Mouse (Mus musculus) limb, embryonic 11.5 days (tissue): Measurements from ENCODE around the gene Gigyf2. TPM values are rescaled to one million over a fixed set of nuclear protein-coding genes. Genes with fewer than 3 reads are reported as not detected.

Source experiments
- ATAC-seq: fragments of 200-750 bp; cut with Nextera tagmentation; 2 replicates; pipeline ENCODE4 v1.8.0; 2017; ENCODE audit warnings: low read depth; ENCODE audit not compliant: insufficient number of reproducible peaks, low FRiP score, low TSS enrichment
- DNase-seq: peaks from one replicate; pipeline ENCODE4 v3.0.0-alpha.2; 2015; ENCODE audit warnings: low spot score
- H3K27ac ChIP-seq: fragments of 300-500 bp; sonication (generic); replicated peaks from 2 replicates; pipeline ENCODE4 v1.5.1; 2014; ENCODE audit warnings: low read depth, mild to moderate bottlenecking, low read length
- H3K27me3 ChIP-seq: fragments of 300-500 bp; sonication (generic); 2 replicates; pipeline ENCODE4 v1.6.1; 2014; ENCODE audit warnings: mild to moderate bottlenecking, low read length, mixed read lengths; ENCODE audit not compliant: control insufficient read depth, insufficient read depth
- H3K36me3 ChIP-seq: fragments of 300-500 bp; sonication (generic); 2 replicates; pipeline ENCODE4 v1.6.1; 2014; ENCODE audit warnings: mild to moderate bottlenecking, low read length, moderate library complexity, mixed read lengths; ENCODE audit not compliant: control insufficient read depth, insufficient read depth
- H3K4me1 ChIP-seq: fragments of 300-500 bp; sonication (generic); 2 replicates; pipeline ENCODE4 v1.6.1; 2014; ENCODE audit warnings: low read length, mixed read lengths; ENCODE audit not compliant: control insufficient read depth, insufficient read depth
- H3K4me2 ChIP-seq: fragments of 300-500 bp; sonication (generic); 2 replicates; pipeline ENCODE4 v1.6.1; 2014; ENCODE audit warnings: low read depth, mild to moderate bottlenecking, moderate library complexity; ENCODE audit not compliant: severe bottlenecking
- H3K4me3 ChIP-seq: fragments of 300-500 bp; sonication (generic); 2 replicates; pipeline ENCODE4 v1.5.1; 2014; ENCODE audit warnings: low read depth, low read length
- H3K9ac ChIP-seq: fragments of 300-500 bp; sonication (generic); 2 replicates; pipeline ENCODE4 v1.6.1; 2014; ENCODE audit warnings: mild to moderate bottlenecking, low read length
- H3K9me3 ChIP-seq: fragments of 300-500 bp; sonication (generic); 2 replicates; pipeline ENCODE4 v1.6.1; 2016; ENCODE audit warnings: low read length; ENCODE audit not compliant: control insufficient read depth
- WGBS: fragments of 180-500 bp; shearing (Covaris S2); extraction: QIAGEN DNeasy Blood & Tissue Kit; methylation state at CpG from one replicate; pipeline ENCODE4 v1.1.7; 2014; 5-methylcytosine and 5-hydroxymethylcytosine counted together
- polyA plus RNA-seq: library from polyadenylated mRNA; unstranded; fragments of >200 nt; fragmentation: Nextera tagmentation; extraction: Ambion mirVana; gene quantifications from 2 replicates; pipeline ENCODE4 v1.2.1, GENCODE M21; 2014

Gene Gigyf2
- polyA plus RNA-seq, 1 experiment from 2014 or later, result 47.3 TPM

DNA sequence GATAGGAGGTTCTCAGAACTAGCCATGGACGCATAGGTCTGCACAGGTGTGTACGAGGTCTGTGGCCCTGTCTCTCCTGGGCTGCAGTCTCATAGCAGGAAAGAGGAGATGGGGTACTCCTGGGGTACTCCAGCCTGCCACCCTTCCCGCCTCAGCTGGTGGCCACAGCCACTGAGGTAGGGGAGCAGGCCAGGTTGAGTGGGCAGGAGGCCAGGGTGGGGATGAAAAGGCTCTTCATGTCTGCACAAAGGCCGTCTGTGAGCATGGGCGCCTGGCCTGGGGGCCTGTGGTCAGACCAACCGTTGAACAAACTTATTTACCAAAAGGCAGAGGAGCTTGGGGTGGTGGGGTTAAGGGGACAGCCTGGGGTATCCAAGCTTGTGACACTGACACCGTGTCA lies 145.1 kb downstream of the Gigyf2 start:
- DNase-seq (no peak), ATAC-seq (no peak)
- Histone ChIP-seq H3K27me3 (peaks cover 20% of the 10 kb centered on the region), H3K27ac (no peak overlapping the region), H3K4me2 (no peak overlapping the region), H3K4me1 (peaks cover 8% of the 10 kb centered on the region), H3K9me3 (no peaks in the 10 kb centered on the region), H3K36me3 (no peaks in the 10 kb centered on the region), H3K4me3 (no peak overlapping the region), H3K9ac (no peak overlapping the region)
- 81% methylated on average over 7 of the region's 7 CpGs for WGBS

- Histone ChIP-seq H3K36me3 (no peaks in the 10 kb centered on the region), H3K4me1 (peaks cover 8% of the 10 kb centered on the region), H3K4me3 (no peak overlapping the region), H3K27me3 (peaks cover 21% of the 10 kb centered on the region), H3K4me2 (no peak overlapping the region), H3K9ac (no peak overlapping the region), H3K9me3 (no peaks in the 10 kb centered on the region), H3K27ac (no peak overlapping the region)
- DNase-seq (no peak), ATAC-seq (no peak)
- 88% methylated on average over 7 of the region's 7 CpGs for WGBS
Observed at GRCm38 (mm10) chr1:87472576-87472975, 145.8 kb downstream of the Gigyf2 start.

- peak overlapping the region; percentile 33 for H3K4me3 ChIP-seq
- no peaks in the 10 kb centered on the region for H3K9me3 ChIP-seq
- ATAC-seq (no peak), DNase-seq (peak; percentile 51)
- 2% methylated on average over 40 of the region's 42 CpGs for WGBS
- peaks cover 8% of the 10 kb centered on the region for H3K4me1 ChIP-seq
- no peaks in the 10 kb centered on the region for H3K36me3 ChIP-seq
- peak overlapping the region; percentile 73 for H3K4me2 ChIP-seq
- H3K27ac ChIP-seq, result no peak overlapping the region
- H3K27me3 ChIP-seq, result peaks cover 21% of the 10 kb centered on the region
- peak overlapping the region; percentile 55 for H3K9ac ChIP-seq
Observed at GRCm38 (mm10) chr1:87475076-87475895, 148.5 kb downstream of the Gigyf2 start.

GRCm38 (mm10) chr1:87482546-87482945 lies 155.7 kb downstream of the Gigyf2 start:
- Histone ChIP-seq H3K27ac (no peak overlapping the region), H3K4me1 (no peaks in the 10 kb centered on the region), H3K4me2 (no peak overlapping the region), H3K27me3 (no peaks in the 10 kb centered on the region), H3K36me3 (no peaks in the 10 kb centered on the region), H3K9ac (no peak overlapping the region), H3K9me3 (no peaks in the 10 kb centered on the region), H3K4me3 (no peak overlapping the region)
- 86% methylated on average over 4 of the region's 4 CpGs for WGBS
- no peak for ATAC-seq
- DNase-seq, result no peak

DNA sequence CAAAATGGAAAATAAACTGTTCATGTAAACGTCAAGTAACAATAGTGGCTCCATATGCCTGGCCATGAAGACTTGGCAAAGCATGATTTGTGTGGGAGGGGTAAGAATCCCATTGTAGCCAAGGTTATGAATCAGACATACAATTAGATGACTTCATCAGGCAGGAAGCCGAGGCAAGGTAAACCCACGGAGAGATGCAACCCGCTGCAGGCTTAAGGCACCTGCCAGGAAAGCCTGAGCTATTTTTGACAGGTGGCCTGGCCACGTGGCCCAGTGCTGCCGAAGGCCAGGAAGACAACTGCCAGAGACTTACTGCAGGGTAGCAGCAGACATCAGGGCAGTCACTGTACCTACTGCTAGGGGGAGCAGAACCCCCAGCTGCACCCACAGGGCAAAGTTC lies 159.6 kb downstream of the Gigyf2 start:
- Histone ChIP-seq H3K4me1 (no peaks in the 10 kb centered on the region), H3K9me3 (no peaks in the 10 kb centered on the region), H3K4me2 (no peak overlapping the region), H3K4me3 (no peak overlapping the region), H3K36me3 (no peaks in the 10 kb centered on the region), H3K27ac (no peak overlapping the region), H3K9ac (no peak overlapping the region), H3K27me3 (no peaks in the 10 kb centered on the region)
- ATAC-seq, result no peak
- DNase-seq, result no peak
- 79% methylated on average over 6 of the region's 6 CpGs for WGBS

DNA sequence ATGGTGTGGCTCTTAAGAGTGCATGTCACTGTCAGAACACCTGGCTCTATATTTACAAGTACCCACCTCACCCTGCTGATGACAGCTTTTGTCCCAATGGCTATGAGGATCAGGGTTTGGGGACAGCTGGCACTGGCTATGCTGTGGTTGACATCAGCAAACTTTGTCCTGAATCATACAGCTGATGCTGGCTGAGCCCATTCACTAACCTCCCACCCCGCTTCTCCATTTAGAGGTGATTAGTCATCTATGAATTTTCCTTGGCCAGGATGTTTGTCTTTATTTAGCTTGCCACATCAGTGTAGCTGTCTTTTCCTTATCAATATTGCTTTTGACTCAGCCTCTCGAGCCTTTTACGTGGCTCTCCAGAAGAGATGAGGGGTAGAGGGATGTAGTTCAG lies 165.5 kb downstream of the Gigyf2 start:
- H3K27me3 ChIP-seq, result no peaks in the 10 kb centered on the region
- no peaks in the 10 kb centered on the region for H3K36me3 ChIP-seq
- no peak overlapping the region for H3K9ac ChIP-seq
- H3K4me1 ChIP-seq, result no peaks in the 10 kb centered on the region
- ATAC-seq, result no peak
- no peak for DNase-seq
- no peak overlapping the region for H3K4me3 ChIP-seq
- WGBS, result 92% methylated on average over 3 of the region's 3 CpGs
- H3K9me3 ChIP-seq, result no peaks in the 10 kb centered on the region
- no peak overlapping the region for H3K4me2 ChIP-seq
- H3K27ac ChIP-seq, result no peak overlapping the region

- no peak overlapping the region for H3K27ac ChIP-seq
- H3K4me1 ChIP-seq, result no peaks in the 10 kb centered on the region
- DNase-seq (no peak), ATAC-seq (no peak)
- no peaks in the 10 kb centered on the region for H3K27me3 ChIP-seq
- H3K9me3 ChIP-seq, result no peaks in the 10 kb centered on the region
- WGBS, result 73% methylated on average over 4 of the region's 4 CpGs
- no peak overlapping the region for H3K4me3 ChIP-seq
- H3K9ac ChIP-seq, result no peak overlapping the region
- H3K36me3 ChIP-seq, result no peaks in the 10 kb centered on the region
- no peak overlapping the region for H3K4me2 ChIP-seq
Observed at GRCm38 (mm10) chr1:87493542-87493941, 166.7 kb downstream of the Gigyf2 start.
